Mouse (Mus musculus): ENCODE measurements around the gene Ubr3. TPM values are rescaled to one million over a fixed set of nuclear protein-coding genes. Genes with fewer than 3 reads are reported as not detected.

Ubr3 gene
- total RNA-seq, 1 experiment = 64.3 TPM

DNA sequence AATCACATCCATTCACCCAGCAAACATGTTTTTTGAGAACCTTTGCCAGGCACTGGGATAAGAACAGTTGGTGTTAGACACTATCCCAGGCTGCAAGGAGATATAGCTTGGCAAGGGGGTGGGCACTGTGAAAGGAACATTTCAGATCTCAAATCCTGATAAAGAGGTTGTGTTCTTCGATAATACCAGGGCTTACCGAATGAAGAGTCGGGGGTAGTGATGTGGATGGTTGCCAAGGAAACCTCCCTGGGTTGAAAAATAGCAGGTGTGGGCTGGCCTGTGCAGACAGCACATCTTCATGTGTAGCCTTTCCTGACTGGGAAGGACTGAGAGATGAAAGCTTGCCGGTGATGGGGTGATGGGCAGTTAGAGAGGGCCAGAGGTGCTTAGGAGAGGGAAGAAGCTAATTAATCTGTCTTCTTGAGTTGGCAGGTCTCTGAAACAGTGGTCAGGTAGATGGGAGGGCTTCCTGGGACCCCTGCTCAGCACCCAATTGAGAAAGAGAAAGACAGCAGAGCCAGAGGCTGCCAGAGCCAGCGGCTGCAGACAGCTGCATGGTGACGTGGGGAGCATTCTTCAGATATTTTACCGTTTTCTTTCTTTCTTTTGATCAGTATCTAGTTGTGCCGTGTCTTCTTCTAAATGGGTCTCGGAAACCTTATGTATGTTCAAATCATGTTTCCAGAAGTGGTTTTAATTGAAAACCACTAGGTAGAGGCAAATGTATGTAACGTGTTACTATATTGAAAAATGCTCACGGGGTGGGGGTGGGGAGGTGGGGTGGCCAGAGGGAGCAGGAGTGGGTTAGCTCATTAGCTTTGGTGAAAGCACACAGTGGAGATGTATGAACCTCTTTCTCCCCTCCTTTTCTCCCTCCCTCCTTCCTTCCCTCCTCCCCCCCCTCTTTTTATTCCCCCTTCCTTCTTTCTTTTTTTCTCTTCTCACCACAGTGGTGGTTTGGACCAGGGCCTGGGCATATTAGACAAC, 163.6 kb downstream of the Ubr3 start:
- no peak for TF ChIP-seq CHD2 (IDR thresholded peaks at IDR 0.05; ENCODE audit: low read depth, low read length)
- TF ChIP-seq ZNF384 (IDR thresholded peaks at IDR 0.05; ENCODE audit: low read depth, low read length) = no peak
- TF ChIP-seq ZC3H11A (IDR thresholded peaks at IDR 0.05; ENCODE audit: borderline replicate concordance, low read depth, low read length) = no peak
- no peak for TF ChIP-seq MAFK (IDR thresholded peaks at IDR 0.05; ENCODE audit: insufficient read depth, low read depth, low read length)
- TF ChIP-seq HCFC1 (IDR thresholded peaks at IDR 0.05; ENCODE audit: borderline replicate concordance, insufficient read depth, low read length) = no peak
- no peak overlapping the region for H3K27ac ChIP-seq (ENCODE audit: insufficient read depth, low read depth, low read length, poor library complexity, severe bottlenecking)

DNA sequence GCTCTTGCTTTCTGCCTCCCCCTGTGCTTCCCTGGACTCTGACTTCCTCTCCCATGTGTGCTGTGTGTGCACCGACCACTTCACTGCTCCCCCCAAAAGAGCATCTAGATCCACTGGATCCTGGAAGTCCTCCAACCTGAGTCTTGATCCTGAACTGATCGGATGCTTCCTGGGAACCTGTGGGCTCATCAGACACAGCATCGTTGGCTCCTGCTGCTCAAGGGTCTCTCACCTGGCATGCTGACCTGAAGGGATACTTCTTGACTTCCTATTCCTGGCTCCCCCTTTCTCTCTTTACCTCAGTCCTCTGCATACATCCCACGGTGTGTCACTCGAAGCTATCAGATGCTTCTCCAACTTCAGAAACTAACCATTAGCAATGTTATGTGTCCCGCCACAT, 168.1 kb downstream of the Ubr3 start:
- Histone ChIP-seq H3K4me3 (ENCODE audit: insufficient read depth in 1 of 2, low read depth in 1 of 2, low read length in 2 of 2, poor library complexity in 1 of 2, severe bottlenecking in 1 of 2) (no peak overlapping the region), H3K4me1 (ENCODE audit: control insufficient read depth in 2 of 2, insufficient read depth in 2 of 2, low read length in 2 of 2, poor library complexity in 1 of 2) (no peaks in the 10 kb centered on the region), H3K9me3 (ENCODE audit: control insufficient read depth, insufficient read depth, low read depth, low read length) (no peaks in the 10 kb centered on the region), H3K9ac (ENCODE audit: insufficient read depth, low read depth, low read length, poor library complexity, severe bottlenecking) (no peak overlapping the region), H3K36me3 (ENCODE audit: control insufficient read depth, insufficient read depth, low read length, poor library complexity, severe bottlenecking) (no peaks in the 10 kb centered on the region), H3K27ac (ENCODE audit: insufficient read depth, low read depth, low read length, poor library complexity, severe bottlenecking) (no peak overlapping the region)
- TF ChIP-seq ZC3H11A (IDR thresholded peaks at IDR 0.05; ENCODE audit: borderline replicate concordance, low read depth, low read length) (no peak), ZNF384 (IDR thresholded peaks at IDR 0.05; ENCODE audit: low read depth, low read length) (no peak), MAFK (IDR thresholded peaks at IDR 0.05; ENCODE audit: insufficient read depth, low read depth, low read length) (no peak), HCFC1 (IDR thresholded peaks at IDR 0.05; ENCODE audit: borderline replicate concordance, insufficient read depth, low read length) (no peak), CHD2 (IDR thresholded peaks at IDR 0.05; ENCODE audit: low read depth, low read length) (no peak)
- in situ Hi-C loops (cut with MboI; ENCODE audit: low sequenced_read_pairs in 2 of 2, unreplicated experiment in 2 of 2) = no loop called here
- DNase-seq (ENCODE audit: low read depth, low spot score) = no peak

More for the DNA sequence above, 163.6 kb downstream of the Ubr3 start:
- Histone ChIP-seq H3K9ac (ENCODE audit: insufficient read depth, low read depth, low read length, poor library complexity, severe bottlenecking) (no peak overlapping the region), H3K4me1 (ENCODE audit: control insufficient read depth in 2 of 2, insufficient read depth in 2 of 2, low read length in 2 of 2, poor library complexity in 1 of 2) (no peaks in the 10 kb centered on the region), H3K4me3 (ENCODE audit: insufficient read depth in 1 of 2, low read depth in 1 of 2, low read length in 2 of 2, poor library complexity in 1 of 2, severe bottlenecking in 1 of 2) (no peak overlapping the region), H3K36me3 (ENCODE audit: control insufficient read depth, insufficient read depth, low read length, poor library complexity, severe bottlenecking) (no peaks in the 10 kb centered on the region), H3K9me3 (ENCODE audit: control insufficient read depth, insufficient read depth, low read depth, low read length) (no peaks in the 10 kb centered on the region)
- no peak for DNase-seq (ENCODE audit: low read depth, low spot score)
- in situ Hi-C loops (cut with MboI; ENCODE audit: low sequenced_read_pairs in 2 of 2, unreplicated experiment in 2 of 2) = no loop called here

DNA sequence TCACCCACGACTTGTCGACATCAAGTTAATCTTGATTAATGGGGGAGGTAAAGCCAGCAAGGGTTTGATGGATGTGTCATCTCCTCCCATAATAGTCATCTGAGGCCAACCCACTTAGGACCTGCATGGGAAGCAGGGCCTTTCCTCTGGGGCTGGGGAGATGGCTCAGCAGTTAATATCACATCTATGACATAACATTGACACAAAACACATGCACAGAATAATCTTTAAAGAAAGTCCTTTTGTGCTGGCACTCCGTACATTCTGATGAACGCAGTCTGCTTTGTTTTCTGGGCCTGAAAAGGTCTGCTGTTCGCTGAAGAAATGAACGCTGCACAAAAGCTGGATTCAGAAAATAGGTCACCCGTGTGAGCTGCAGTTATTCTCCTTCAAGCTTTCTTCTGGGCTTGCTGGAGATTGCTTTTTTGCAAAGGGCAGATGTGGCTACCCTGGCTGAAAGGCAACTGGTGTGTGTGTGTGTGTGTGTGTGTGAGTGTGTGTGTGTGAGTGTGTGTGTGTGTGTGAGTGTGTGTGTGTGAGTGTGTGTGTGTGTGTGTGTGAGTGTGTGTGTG, 168.8 kb downstream of the Ubr3 start:
- Histone ChIP-seq H3K4me1 (ENCODE audit: control insufficient read depth in 2 of 2, insufficient read depth in 2 of 2, low read length in 2 of 2, poor library complexity in 1 of 2) (no peaks in the 10 kb centered on the region), H3K36me3 (ENCODE audit: control insufficient read depth, insufficient read depth, low read length, poor library complexity, severe bottlenecking) (no peaks in the 10 kb centered on the region), H3K9ac (ENCODE audit: insufficient read depth, low read depth, low read length, poor library complexity, severe bottlenecking) (no peak overlapping the region), H3K27ac (ENCODE audit: insufficient read depth, low read depth, low read length, poor library complexity, severe bottlenecking) (no peak overlapping the region), H3K9me3 (ENCODE audit: control insufficient read depth, insufficient read depth, low read depth, low read length) (no peaks in the 10 kb centered on the region), H3K4me3 (ENCODE audit: insufficient read depth in 1 of 2, low read depth in 1 of 2, low read length in 2 of 2, poor library complexity in 1 of 2, severe bottlenecking in 1 of 2) (no peak overlapping the region)
- no peak for TF ChIP-seq CHD2 (IDR thresholded peaks at IDR 0.05; ENCODE audit: low read depth, low read length)
- no peak for TF ChIP-seq HCFC1 (IDR thresholded peaks at IDR 0.05; ENCODE audit: borderline replicate concordance, insufficient read depth, low read length)
- no peak for TF ChIP-seq ZNF384 (IDR thresholded peaks at IDR 0.05; ENCODE audit: low read depth, low read length)
- no peak for TF ChIP-seq MAFK (IDR thresholded peaks at IDR 0.05; ENCODE audit: insufficient read depth, low read depth, low read length)
- TF ChIP-seq ZC3H11A (IDR thresholded peaks at IDR 0.05; ENCODE audit: borderline replicate concordance, low read depth, low read length) = no peak
- DNase-seq (ENCODE audit: low read depth, low spot score) = no peak
- in situ Hi-C loops (cut with MboI; ENCODE audit: low sequenced_read_pairs in 2 of 2, unreplicated experiment in 2 of 2) = no loop called here

DNA sequence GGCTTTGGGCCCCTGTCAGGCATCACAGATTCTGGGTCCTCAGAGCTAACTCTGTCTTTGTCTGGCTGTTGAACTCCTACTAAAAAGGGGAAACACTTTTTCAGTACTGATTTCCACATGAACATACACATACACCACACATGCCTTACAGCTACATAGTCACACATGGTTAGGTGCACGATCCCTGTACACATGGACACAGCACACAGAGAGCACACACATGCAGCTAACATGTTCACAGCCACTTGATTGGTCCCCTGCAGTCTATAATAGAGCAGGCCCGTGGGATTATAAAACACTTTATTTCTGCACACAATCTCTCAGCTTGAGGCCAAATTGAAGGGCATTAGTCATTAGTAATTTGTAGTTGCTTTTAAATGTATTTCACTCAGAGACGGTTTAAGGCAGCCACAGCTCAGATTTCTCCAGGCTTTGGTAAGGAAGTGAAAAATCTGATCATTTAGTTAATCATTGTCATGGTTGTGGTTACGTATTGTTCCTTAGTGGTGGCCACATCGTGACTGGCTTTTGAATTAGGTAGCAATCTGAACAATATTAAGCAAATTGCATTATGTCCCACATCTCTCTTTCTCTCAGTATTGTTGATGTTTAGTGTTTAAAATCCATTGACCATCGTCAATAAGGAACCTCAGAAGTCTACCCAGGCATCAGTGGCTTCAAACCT, 169.4 kb downstream of the Ubr3 start:
- no peak for DNase-seq (ENCODE audit: low read depth, low spot score)
- in situ Hi-C loops (cut with MboI; ENCODE audit: low sequenced_read_pairs in 2 of 2, unreplicated experiment in 2 of 2) = no loop called here
- Histone ChIP-seq H3K27ac (ENCODE audit: insufficient read depth, low read depth, low read length, poor library complexity, severe bottlenecking) (no peak overlapping the region), H3K4me1 (ENCODE audit: control insufficient read depth in 2 of 2, insufficient read depth in 2 of 2, low read length in 2 of 2, poor library complexity in 1 of 2) (no peaks in the 10 kb centered on the region), H3K9ac (ENCODE audit: insufficient read depth, low read depth, low read length, poor library complexity, severe bottlenecking) (no peak overlapping the region), H3K9me3 (ENCODE audit: control insufficient read depth, insufficient read depth, low read depth, low read length) (no peaks in the 10 kb centered on the region), H3K36me3 (ENCODE audit: control insufficient read depth, insufficient read depth, low read length, poor library complexity, severe bottlenecking) (no peaks in the 10 kb centered on the region), H3K4me3 (ENCODE audit: insufficient read depth in 1 of 2, low read depth in 1 of 2, low read length in 2 of 2, poor library complexity in 1 of 2, severe bottlenecking in 1 of 2) (no peak overlapping the region)
- TF ChIP-seq ZNF384 (IDR thresholded peaks at IDR 0.05; ENCODE audit: low read depth, low read length) = no peak
- no peak for TF ChIP-seq CHD2 (IDR thresholded peaks at IDR 0.05; ENCODE audit: low read depth, low read length)
- no peak for TF ChIP-seq MAFK (IDR thresholded peaks at IDR 0.05; ENCODE audit: insufficient read depth, low read depth, low read length)
- TF ChIP-seq HCFC1 (IDR thresholded peaks at IDR 0.05; ENCODE audit: borderline replicate concordance, insufficient read depth, low read length) = no peak
- TF ChIP-seq ZC3H11A (IDR thresholded peaks at IDR 0.05; ENCODE audit: borderline replicate concordance, low read depth, low read length) = no peak
